Mouse (Mus musculus) liver, adult 2 months (tissue): ENCODE data around the gene Zfp318.

Source experiments
- CTCF ChIP-seq: fragments of 200-500 bp; IDR thresholded peaks from 2 replicates; pipeline ENCODE4 v1.5.1; 2011; ENCODE audit warnings: low read depth, low read length, control low read depth
- POLR2A ChIP-seq: fragments of 200-500 bp; IDR thresholded peaks from 2 replicates; pipeline ENCODE4 v1.6.1; 2011; ENCODE audit warnings: low read length, control low read depth; ENCODE audit not compliant: insufficient read depth; ENCODE audit errors: extremely low read depth

DNA sequence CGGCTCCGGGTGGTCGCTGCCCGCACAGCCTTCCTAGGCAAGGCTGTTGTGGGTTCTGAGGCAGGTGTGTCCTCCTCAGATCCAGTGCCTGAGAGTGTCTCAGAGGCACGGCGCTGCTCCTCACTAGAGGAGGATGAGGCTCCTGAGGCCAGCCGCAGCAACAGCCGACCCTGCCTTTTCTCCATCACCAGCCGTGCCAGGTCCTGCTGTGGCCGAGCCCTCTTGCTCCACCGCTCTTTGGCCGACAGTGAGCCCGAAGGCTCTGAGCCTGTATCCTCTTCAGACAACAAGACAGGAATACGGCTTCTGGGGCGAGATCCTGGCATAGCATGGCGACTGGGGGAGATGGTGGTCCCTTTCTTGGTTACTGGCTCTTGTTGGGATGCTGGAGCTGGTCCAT, 62.7 kb downstream of the Zfp318 start:
- no peak for TF ChIP-seq POLR2A
- TF ChIP-seq CTCF, result no peak
